Mouse (Mus musculus): ENCODE results near the gene Kcnd2. TPM values are rescaled to one million over a fixed set of nuclear protein-coding genes. Genes with fewer than 3 reads are reported as not detected.

The Kcnd2 gene
- polyA plus RNA-seq, 1 experiment from 2014 or later = 29.5 TPM

DNA sequence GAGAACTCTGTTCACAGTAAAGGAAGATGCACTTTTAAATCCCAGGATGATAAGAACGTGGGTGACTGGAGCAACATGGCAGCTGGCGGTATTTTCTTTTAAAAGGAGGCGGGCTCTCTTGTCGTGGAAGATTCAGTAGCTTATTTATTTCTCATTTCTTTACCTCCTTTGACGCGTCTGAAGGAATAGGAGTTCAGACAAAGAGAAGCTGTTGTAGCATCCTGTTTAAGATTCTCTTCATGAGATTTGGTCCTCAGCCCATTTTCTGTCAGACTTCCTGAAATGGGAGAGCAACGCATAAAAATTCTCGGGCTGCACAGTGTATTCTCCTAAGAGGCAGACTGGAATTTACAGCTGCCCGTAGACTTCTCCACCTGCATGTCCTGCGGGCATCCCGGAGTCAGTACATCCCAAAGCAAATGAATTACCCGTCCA, 552.5 kb downstream of the Kcnd2 start:
- 75% methylated on average over 12 of the region's 12 CpGs for WGBS
- H3K9ac ChIP-seq (ENCODE audit: low read depth, low read length) = no peak overlapping the region
- no peak overlapping the region for H3K4me2 ChIP-seq (ENCODE audit: low read length)
- no peaks in the 10 kb centered on the region for H3K4me1 ChIP-seq (ENCODE audit: control insufficient read depth, insufficient read depth, low read length)
- no peaks in the 10 kb centered on the region for H3K27me3 ChIP-seq (ENCODE audit: control insufficient read depth, insufficient read depth, low read depth, low read length)
- no peak overlapping the region for H3K4me3 ChIP-seq (ENCODE audit: low read depth, low read length)
- 0 out of 2 replicates have a peak, but pooled peaks cover 2% of the 10 kb centered on the region for H3K36me3 ChIP-seq (ENCODE audit: control insufficient read depth, insufficient read depth, low read length)
- no peaks in the 10 kb centered on the region for H3K9me3 ChIP-seq (replicated peaks; ENCODE audit: control insufficient read depth, low read length, poor library complexity, severe bottlenecking)
- H3K27ac ChIP-seq (ENCODE audit: low read length) = no peak overlapping the region
- ATAC-seq = no peak

DNA sequence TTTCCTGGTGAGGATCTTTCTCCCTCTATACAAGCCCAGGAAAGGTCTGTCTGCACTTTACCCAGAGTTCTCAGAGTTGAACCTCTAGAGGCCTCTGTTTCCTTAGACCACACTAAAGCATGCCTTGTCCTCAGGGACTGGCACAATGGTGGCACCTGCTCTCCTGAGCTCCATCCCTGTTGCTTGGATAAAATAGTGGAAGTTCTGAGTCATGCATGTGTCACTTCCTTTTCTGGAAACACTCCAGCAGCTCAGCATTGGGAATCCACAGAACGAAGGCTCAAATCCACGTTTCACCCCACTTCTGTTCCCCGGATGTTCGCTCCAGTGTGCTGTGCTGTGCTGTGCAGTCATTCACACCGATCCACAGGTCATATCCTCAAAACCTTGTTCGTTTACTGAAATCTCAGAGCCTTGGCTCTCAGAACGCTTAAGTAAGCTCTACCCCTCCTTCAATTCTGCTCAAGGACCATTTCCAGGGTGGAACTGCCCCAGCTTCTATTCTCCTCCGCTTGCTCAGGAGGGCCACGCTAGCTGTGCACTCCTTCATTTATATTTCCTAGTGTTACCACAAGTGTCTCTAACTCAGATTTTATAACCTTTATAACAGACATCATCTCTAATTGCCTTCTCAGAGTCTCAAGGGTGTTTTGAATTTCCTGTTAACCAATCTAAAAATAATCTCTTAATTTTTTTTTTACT, 553.6 kb downstream of the Kcnd2 start:
- Histone ChIP-seq H3K4me2 (ENCODE audit: low read length) (no peak overlapping the region), H3K4me3 (ENCODE audit: low read depth, low read length) (no peak overlapping the region), H3K36me3 (ENCODE audit: control insufficient read depth, insufficient read depth, low read length) (0 out of 2 replicates have a peak, but pooled peaks cover 2% of the 10 kb centered on the region), H3K9me3 (replicated peaks; ENCODE audit: control insufficient read depth, low read length, poor library complexity, severe bottlenecking) (no peaks in the 10 kb centered on the region), H3K27ac (ENCODE audit: low read length) (no peak overlapping the region), H3K27me3 (ENCODE audit: control insufficient read depth, insufficient read depth, low read depth, low read length) (no peaks in the 10 kb centered on the region), H3K4me1 (ENCODE audit: control insufficient read depth, insufficient read depth, low read length) (no peaks in the 10 kb centered on the region), H3K9ac (ENCODE audit: low read depth, low read length) (no peak overlapping the region)
- ATAC-seq = no peak
- 92% methylated on average over 9 of the region's 9 CpGs for WGBS

DNA sequence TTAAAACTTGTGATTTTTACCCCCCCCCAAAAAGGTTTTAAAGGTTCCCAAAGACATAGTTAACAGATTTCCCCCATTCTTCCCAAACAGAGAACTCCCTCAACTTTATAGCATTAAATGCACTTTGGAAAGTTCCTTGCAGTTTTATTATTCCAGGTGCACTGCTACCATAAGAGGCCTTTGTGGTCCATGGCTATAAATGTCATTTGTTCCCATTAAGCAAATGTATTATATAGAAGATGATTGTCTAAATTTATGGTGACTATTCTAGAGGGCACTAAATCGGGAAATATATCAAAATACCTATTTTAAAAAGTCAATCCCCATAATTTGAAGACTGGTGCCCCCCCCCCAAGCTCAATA, 554.1 kb downstream of the Kcnd2 start:
- Histone ChIP-seq H3K9ac (ENCODE audit: low read depth, low read length) (no peak overlapping the region), H3K4me3 (ENCODE audit: low read depth, low read length) (no peak overlapping the region), H3K27me3 (ENCODE audit: control insufficient read depth, insufficient read depth, low read depth, low read length) (no peaks in the 10 kb centered on the region), H3K36me3 (ENCODE audit: control insufficient read depth, insufficient read depth, low read length) (0 out of 2 replicates have a peak, but pooled peaks cover 2% of the 10 kb centered on the region), H3K4me1 (ENCODE audit: control insufficient read depth, insufficient read depth, low read length) (no peaks in the 10 kb centered on the region), H3K9me3 (replicated peaks; ENCODE audit: control insufficient read depth, low read length, poor library complexity, severe bottlenecking) (no peaks in the 10 kb centered on the region), H3K4me2 (ENCODE audit: low read length) (no peak overlapping the region), H3K27ac (ENCODE audit: low read length) (no peak overlapping the region)
- no peak for ATAC-seq
- WGBS = 95% methylated on average over 1 of the region's 1 CpGs

DNA sequence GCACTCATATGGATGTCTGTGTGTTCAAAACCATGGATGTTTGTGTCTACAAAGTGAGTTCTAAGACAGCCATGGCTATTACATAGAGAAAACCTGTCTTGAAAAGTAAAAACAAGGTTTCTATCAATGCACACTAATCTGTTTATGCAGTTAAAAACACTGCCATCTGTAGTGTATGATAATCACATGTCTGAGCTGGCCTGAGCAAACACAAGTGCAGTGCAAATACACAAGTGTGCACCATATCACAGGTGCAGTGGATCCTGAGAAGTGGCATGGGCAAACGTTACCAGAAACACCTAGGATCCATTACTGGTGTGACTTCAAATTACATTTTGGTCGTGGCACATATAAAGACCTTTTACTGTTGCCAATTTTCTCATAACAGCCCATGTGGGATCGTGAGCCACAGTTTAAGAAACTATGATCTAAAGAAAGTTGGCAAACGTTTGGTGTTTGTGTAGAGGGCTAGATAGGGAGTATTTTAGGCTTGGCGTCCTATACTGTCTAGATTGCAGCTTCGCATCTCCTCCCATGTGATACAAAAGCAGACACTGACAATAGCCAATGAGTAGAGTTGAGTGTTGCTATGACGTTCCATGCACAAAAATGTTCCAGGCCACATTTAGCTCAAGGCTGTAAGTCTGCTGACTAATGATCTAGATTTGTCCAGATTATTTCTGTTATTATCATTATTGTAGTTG, 559.1 kb downstream of the Kcnd2 start:
- no peaks in the 10 kb centered on the region for H3K27me3 ChIP-seq (ENCODE audit: control insufficient read depth, insufficient read depth, low read depth, low read length)
- WGBS = 90% methylated on average over 7 of the region's 7 CpGs
- H3K9me3 ChIP-seq (replicated peaks; ENCODE audit: control insufficient read depth, low read length, poor library complexity, severe bottlenecking) = no peaks in the 10 kb centered on the region
- H3K27ac ChIP-seq (ENCODE audit: low read length) = no peak overlapping the region
- no peak for ATAC-seq
- no peak overlapping the region for H3K4me3 ChIP-seq (ENCODE audit: low read depth, low read length)
- H3K4me2 ChIP-seq (ENCODE audit: low read length) = no peak overlapping the region
- H3K9ac ChIP-seq (ENCODE audit: low read depth, low read length) = no peak overlapping the region
- no peaks in the 10 kb centered on the region for H3K4me1 ChIP-seq (ENCODE audit: control insufficient read depth, insufficient read depth, low read length)
- H3K36me3 ChIP-seq (ENCODE audit: control insufficient read depth, insufficient read depth, low read length) = 0 out of 2 replicates have a peak, but pooled peaks cover 2% of the 10 kb centered on the region
